Mouse (Mus musculus): Measurements from ENCODE around the gene Dync1i2. TPM values are rescaled to one million over a fixed set of nuclear protein-coding genes. Genes with fewer than 3 reads are reported as not detected.

Gene Dync1i2
- 23.3 TPM for polyA plus RNA-seq (2015; fragmentation: Illumina TruSeq; extraction: RNeasy Lipid Tissue Mini Kit (QIAGEN cat#74804); ENCODE audit: insufficient read depth, low read depth, low replicate concordance)

DNA sequence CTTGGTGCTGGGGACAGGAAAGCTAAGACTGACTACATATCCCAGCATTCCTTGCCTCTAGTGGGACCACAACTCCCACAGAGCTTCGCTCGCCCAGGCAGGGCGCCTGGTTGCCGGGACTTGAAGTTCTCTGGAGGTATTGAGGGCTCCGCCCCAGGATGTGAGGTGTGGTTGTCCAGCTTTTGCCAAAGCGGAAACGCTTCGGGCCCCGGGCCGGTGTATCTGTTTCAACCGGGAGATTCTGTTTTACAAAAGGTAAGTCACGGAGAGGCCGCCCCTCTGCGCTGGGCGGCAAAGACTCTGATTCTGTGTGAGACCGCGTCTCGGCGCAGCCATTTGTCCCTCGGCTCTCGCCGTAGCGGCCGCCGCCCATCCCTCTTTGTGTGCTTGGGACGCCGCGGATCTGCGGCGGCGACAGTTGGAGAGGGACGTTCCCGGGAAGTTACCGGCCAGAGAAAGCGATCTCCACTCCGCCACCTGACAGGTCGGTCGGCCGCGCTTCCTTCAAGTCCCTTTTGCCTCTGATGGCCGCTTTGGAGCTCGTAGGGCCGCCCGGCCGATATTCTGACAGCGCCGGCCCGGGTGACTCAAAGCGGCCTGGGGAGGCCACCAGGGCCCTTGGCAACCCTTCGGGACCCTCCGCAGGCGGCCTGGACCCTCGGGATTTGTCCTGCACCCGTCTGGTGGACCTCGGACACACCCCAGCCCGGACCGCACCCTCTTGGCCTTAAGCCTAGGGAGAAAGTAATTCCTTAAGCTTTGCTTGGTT lies at the start of gene Dync1i2:
Dync1i2 (plus strand) TSS at position 116 of the 769 bp plus-strand sequence.

Other genes starting within 250 kb of the Dync1i2 start
- 1.6 TPM for gene Dcaf17, start 156.4 kb upstream of the Dync1i2 start, polyA plus RNA-seq (2015; fragmentation: Illumina TruSeq; extraction: RNeasy Lipid Tissue Mini Kit (QIAGEN cat#74804); ENCODE audit: insufficient read depth, low read depth, low replicate concordance)
- gene Mettl8, start 156.1 kb upstream of the Dync1i2 start, polyA plus RNA-seq (2015; fragmentation: Illumina TruSeq; extraction: RNeasy Lipid Tissue Mini Kit (QIAGEN cat#74804); ENCODE audit: insufficient read depth, low read depth, low replicate concordance) = 3.0 TPM
- 2.5 TPM for gene Cybrd1, start 93.8 kb upstream of the Dync1i2 start, polyA plus RNA-seq (2015; fragmentation: Illumina TruSeq; extraction: RNeasy Lipid Tissue Mini Kit (QIAGEN cat#74804); ENCODE audit: insufficient read depth, low read depth, low replicate concordance)
- gene Slc25a12, start 156.0 kb downstream of the Dync1i2 start, polyA plus RNA-seq (2015; fragmentation: Illumina TruSeq; extraction: RNeasy Lipid Tissue Mini Kit (QIAGEN cat#74804); ENCODE audit: insufficient read depth, low read depth, low replicate concordance) = 4.2 TPM
- 2.1 TPM for gene Hat1, start 177.3 kb downstream of the Dync1i2 start, polyA plus RNA-seq (2015; fragmentation: Illumina TruSeq; extraction: RNeasy Lipid Tissue Mini Kit (QIAGEN cat#74804); ENCODE audit: insufficient read depth, low read depth, low replicate concordance)
- gene Metap1d, start 241.6 kb downstream of the Dync1i2 start, polyA plus RNA-seq (2015; fragmentation: Illumina TruSeq; extraction: RNeasy Lipid Tissue Mini Kit (QIAGEN cat#74804); ENCODE audit: insufficient read depth, low read depth, low replicate concordance) = 40.4 TPM

Data from pancreas, adult 10 weeks (tissue).